Mouse (Mus musculus) liver, embryonic 14.5 days (tissue): ENCODE measurements at regions not wholly inside any gene's neighbourhood (a gene's known extent, or its start where the extent isn't known, plus 50 kb on each side); places are given as distances from the start of the nearest gene placed in this dataset.
"Not testable (repeated sequence)": the region's sequence is repeated elsewhere in the genome, so short reads cannot be mapped to it uniquely, and the experiment has no call there.

Experiments used
- CTCF ChIP-seq: IDR thresholded peaks from 2 replicates; pipeline ENCODE4 v1.5.1; 2016; ENCODE audit warnings: antibody characterized with exemption, low read depth, control low read depth
- EP300 ChIP-seq: IDR thresholded peaks from 2 replicates; pipeline ENCODE4 v1.6.1; 2016; ENCODE audit warnings: antibody characterized with exemption, low read depth

DNA sequence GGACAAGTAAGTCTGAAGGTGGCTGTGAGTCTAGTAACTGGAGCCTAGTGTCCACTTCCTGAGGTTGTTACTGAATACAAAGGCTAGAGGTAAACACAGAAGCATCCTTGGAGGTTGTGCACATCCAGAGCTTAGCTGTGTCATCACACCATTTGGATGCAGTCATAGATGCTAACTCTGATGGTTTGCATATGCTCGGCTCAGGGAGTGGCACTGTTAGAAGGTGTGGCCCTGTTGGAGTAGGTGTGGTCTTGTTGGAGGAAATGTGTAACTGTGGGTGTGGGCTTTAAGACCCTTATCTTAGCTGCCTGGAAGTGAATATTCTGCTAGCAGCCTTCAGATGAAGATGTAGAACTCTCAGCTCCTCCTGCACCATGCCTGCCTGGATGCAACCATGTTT, 612.6 kb downstream of the Pdcd6ip start:
- TF ChIP-seq CTCF, EP300: not testable (repeated sequence)
